Mouse (Mus musculus) embryonic fibroblast, embryonic 13.5 days (primary cell): Measurements from ENCODE around the gene Crebl2. TPM values are rescaled to one million over a fixed set of nuclear protein-coding genes. Genes with fewer than 3 reads are reported as not detected.

Experiments used
- H3K27ac ChIP-seq: 2 replicates; pipeline ENCODE4 v1.5.1; 2012; ENCODE audit warnings: low read length, control low read depth, inconsistent platforms; ENCODE audit not compliant: insufficient read depth
- H3K4me1 ChIP-seq: 2 replicates; pipeline ENCODE4 v1.6.1; 2011; ENCODE audit warnings: low read length; ENCODE audit not compliant: control insufficient read depth, insufficient read depth
- H3K4me3 ChIP-seq: 2 replicates; pipeline ENCODE4 v1.5.1; 2011; ENCODE audit warnings: mild to moderate bottlenecking, control low read depth, low read length; ENCODE audit not compliant: insufficient read depth
- CTCF ChIP-seq: IDR thresholded peaks from 2 replicates; pipeline ENCODE4 v1.5.1; 2011; ENCODE audit warnings: mild to moderate bottlenecking, control low read depth, low read length, moderate library complexity, borderline replicate concordance; ENCODE audit not compliant: insufficient read depth
- POLR2A ChIP-seq: IDR thresholded peaks from 2 replicates; pipeline ENCODE4 v1.6.1; 2011; ENCODE audit warnings: low read depth, mild to moderate bottlenecking, control low read depth, low read length, moderate library complexity
- polyA plus RNA-seq: library from polyadenylated mRNA; stranded (reverse); fragments of >200 nt; gene quantifications from 2 replicates; pipeline ENCODE4 v1.2.4, GENCODE M21; 2011; ENCODE audit warnings: low read depth; ENCODE audit not compliant: missing spikeins, insufficient read length

The Crebl2 gene
- polyA plus RNA-seq, 1 experiment: 4.9 TPM

DNA sequence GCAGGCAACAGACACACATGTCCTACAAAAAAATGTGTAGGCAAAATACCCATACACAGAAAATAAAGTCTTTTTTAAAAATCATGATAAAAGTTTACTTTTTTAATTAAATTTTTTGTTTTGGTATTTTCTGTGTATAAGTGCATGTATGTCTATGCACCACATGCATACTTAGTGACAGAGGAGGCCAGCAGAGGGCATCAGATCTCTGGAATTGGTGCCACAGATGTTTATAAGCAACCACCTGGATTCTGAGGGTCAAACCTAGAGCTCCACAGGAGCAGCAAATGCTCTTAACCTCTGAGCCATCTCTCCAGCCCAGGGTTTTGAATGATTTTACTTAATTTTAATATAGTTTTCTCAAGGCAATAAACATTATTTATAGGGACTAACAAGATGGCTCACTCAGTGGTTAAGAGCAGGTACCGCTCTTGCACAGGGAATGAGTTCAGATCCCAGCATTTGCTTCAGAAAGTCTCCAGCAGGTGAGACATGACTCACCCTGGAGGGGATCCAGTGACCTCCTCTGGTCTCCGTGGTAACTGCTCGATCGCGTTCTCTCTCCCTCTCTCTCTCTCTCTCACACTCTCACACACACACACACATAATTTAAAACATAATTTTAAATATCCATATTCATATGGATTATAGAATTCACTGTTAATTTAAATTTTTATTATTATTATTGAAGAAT is 18.4 kb downstream of the Crebl2 start:
- no peak overlapping the region for H3K27ac ChIP-seq
- TF ChIP-seq POLR2A: no peak
- no peak for TF ChIP-seq CTCF
- H3K4me1 ChIP-seq: no peaks in the 10 kb centered on the region; the same call in 1 of the 2 replicates
- H3K4me3 ChIP-seq: no peak overlapping the region

DNA sequence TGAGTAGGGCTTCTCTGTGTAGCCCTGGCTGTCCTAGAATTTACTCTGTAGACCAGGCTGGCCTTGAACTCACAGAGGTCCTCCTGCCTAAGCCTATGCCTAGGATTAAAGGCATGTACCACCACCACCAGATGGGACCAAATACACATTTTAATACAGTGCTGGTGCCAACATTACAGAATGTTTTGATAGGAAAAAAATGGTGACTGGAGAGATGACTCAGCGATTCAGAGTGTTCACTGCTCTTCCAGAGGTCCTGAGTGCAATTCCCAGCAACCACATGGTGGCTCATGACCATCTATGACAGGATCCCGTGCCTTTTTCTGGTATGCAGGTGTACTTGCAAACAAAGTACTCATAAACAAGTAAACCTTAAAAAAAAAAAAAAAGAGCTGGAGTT is 19.5 kb downstream of the Crebl2 start:
- Histone ChIP-seq H3K27ac (no peak overlapping the region), H3K4me3 (no peak overlapping the region), H3K4me1 (no peaks in the 10 kb centered on the region)
- no peak for TF ChIP-seq CTCF
- no peak for TF ChIP-seq POLR2A

DNA sequence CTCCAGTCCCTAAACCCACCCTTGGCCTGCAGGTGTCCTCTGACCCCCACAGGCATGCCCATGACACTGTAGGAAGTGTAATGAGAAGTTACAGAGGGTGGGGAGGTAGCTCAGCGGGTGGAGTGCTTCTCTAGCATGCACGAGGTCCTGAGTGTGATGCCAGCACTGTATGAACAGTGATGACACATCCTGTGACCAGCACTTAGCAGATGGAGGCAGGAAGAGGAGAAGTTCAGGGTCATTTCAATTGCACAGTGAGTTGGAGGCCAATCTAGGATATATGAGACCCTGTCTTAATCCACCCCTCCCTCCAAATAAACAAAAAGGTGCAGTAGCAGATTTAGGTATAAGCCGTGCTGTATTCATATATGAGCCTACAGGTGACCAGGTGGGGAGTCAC is 20.0 kb downstream of the Crebl2 start:
- no peaks in the 10 kb centered on the region for H3K4me1 ChIP-seq
- no peak overlapping the region for H3K4me3 ChIP-seq
- no peak for TF ChIP-seq POLR2A
- no peak for TF ChIP-seq CTCF
- H3K27ac ChIP-seq: no peak overlapping the region

DNA sequence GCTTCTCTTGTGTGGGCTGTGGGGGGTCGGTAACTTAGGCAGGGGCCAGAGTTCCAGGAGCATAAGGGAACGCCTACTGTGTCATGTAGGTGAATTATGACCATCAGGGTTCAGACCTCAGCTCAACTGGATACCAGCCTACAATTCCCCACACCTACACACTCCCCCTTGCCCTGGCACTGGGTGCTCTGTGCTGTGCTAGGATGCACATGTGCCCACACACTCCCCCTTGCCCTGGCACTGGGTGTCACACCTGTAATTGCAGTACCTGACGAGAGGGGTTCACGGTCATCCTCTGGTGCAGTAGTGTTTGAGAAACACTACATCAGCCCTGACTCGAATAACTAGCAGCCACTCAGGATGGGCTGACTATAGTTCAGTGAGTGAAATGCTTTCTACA is 24.8 kb downstream of the Crebl2 start:
- Histone ChIP-seq H3K4me3 (no peak overlapping the region), H3K4me1 (no peaks in the 10 kb centered on the region), H3K27ac (no peak overlapping the region)
- no peak for TF ChIP-seq POLR2A
- no peak for TF ChIP-seq CTCF

DNA sequence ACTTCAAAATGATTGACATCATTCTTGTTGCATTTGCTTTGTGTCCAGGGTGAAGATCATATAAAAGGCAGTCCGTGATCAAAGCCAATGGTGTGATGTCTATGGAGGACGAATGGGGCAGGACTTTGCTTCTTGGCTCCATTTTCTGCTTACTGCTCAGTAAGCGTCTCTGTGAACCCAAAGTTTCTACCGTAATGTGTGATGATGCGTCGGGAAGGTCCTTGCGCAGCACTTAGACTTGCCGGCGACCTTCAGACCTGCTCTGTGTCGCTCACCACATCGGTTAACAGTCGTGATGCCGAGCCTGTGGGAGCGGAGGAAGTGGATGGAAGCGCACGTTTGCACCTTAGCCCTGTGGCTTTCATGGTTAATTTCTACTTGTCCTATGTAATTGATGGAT is 26.0 kb downstream of the Crebl2 start:
- Histone ChIP-seq H3K4me1 (no peaks in the 10 kb centered on the region), H3K4me3 (no peak overlapping the region), H3K27ac (no peak overlapping the region)
- TF ChIP-seq POLR2A: no peak
- TF ChIP-seq CTCF: no peak

DNA sequence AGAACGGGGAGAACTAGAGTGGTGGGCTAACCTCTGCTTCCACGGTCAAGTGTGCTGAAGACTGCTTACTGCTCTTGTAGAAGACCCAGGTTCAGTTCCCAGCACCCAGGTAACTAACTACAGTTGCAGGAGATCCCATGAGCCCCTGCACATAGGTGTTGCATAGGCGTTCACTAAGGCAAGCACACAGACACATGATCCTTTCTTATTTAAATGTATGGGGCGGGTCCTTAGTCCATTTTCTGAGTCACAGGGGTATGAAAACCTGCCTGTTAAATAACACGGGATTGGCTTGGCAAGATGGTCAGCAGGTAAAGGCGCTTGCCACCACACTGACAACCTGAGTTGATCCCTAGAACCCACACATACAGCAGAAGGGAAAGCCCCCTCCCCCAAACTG is 29.1 kb downstream of the Crebl2 start:
- TF ChIP-seq CTCF: no peak
- TF ChIP-seq POLR2A: no peak
- Histone ChIP-seq H3K4me3 (no peak overlapping the region), H3K27ac (no peak overlapping the region), H3K4me1 (no peaks in the 10 kb centered on the region)

DNA sequence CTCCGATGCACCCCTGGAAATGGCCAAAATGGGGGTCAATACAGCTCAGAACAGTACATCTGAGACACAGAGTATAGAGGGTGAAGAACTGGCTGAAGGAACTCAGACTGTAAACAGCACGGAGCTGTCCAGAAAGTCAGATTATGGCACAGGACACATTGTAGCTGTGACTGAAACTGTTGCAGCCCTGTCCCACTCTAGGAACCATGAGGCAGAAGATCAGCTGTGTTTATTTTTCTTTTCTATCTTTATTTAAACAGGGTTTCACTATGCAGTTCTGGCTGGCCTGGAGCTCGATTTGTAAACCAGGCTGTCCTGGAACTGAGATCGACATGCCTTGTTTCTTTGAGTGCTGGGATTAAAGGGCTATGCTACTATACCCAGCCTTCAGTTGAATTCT is 30.3 kb downstream of the Crebl2 start:
- Histone ChIP-seq H3K4me1 (no peaks in the 10 kb centered on the region), H3K4me3 (no peak overlapping the region), H3K27ac (no peak overlapping the region)
- TF ChIP-seq POLR2A (no peak), CTCF (no peak)

DNA sequence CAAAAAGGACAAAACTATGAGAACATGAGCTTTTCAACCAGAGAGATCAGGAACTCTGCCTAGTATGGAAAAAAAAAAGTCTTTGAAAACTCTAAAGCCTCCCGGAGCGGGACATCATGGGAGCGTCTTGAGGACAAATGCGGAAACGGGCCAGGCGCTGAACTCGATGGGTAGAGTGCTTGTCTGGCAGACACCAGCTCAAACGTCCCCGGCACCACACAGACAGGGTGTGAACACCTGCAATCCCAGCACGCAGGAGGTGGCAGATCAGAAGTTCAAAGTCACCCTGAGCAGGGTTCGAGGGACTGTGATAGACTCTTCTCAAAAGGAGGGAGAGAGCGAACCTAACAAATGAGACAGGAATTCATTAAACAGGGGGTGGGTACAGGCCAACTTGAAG is 31.4 kb downstream of the Crebl2 start:
- Histone ChIP-seq H3K27ac (no peak overlapping the region), H3K4me1 (0 out of 2 replicates have a peak, but pooled peaks cover 2% of the 10 kb centered on the region), H3K4me3 (no peak overlapping the region)
- TF ChIP-seq POLR2A (no peak), CTCF (no peak)

DNA sequence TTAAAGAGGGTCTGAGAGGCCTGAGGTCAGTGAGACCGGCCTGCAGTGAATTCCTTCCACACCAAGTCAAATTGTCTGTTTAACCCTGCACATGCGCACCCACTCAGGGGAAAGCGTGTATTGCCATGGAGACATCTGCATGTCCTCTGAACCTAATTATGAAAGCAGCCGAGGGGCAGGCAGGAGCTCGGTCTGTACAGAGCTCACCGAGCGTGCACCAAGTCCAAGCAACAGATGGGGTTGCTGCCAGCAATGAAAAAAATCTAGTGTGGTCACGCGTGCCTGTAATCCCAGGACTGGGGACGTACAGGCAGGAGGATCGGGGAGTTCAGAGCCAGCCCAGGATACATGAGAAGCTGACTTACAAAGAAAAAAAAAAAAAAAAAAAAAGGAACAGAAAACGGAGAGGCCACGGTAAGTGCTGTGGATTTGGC is 32.7 kb downstream of the Crebl2 start:
- peak overlapping the region; percentile 4; the same call in 1 of the 2 replicates for H3K4me3 ChIP-seq
- TF ChIP-seq CTCF (no peak), POLR2A (no peak)

DNA sequence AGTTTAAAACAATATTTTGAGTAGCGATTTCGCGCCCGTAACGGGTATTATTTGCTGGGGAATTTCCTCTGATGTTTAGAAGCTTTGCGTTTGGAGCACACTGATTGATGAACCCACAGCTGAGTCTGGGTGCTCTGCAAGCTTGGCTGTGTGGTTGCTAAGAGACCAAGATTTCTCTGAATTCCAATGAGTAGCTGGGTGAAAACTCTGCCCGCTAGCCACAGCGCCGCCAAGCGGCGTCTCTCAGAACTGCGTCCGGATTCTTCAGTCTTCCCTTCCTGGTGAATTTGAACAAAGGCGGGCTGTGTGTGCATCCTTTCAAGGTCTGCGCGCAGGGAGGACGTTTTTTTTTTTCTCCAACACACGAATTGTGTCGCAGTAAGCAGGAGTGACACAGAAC is 33.2 kb downstream of the Crebl2 start:
- peak; percentile 55; the same call in 1 of the 2 replicates for TF ChIP-seq CTCF
- no peak for TF ChIP-seq POLR2A
- 0 out of 2 replicates have a peak, but pooled peaks cover 2% of the 10 kb centered on the region for H3K4me1 ChIP-seq
- no peak overlapping the region for H3K27ac ChIP-seq
- H3K4me3 ChIP-seq: no peak overlapping the region

More for the DNA sequence above, 32.7 kb downstream of the Crebl2 start:
- Histone ChIP-seq H3K27ac (no peak overlapping the region), H3K4me1 (0 out of 2 replicates have a peak, but pooled peaks cover 2% of the 10 kb centered on the region)
